ENCODE assay signal across 17 mouse cellular contexts in genomic region chr12:85447009-85447408, GRCm38 (mm10). TPM values are rescaled to one million over a fixed set of nuclear protein-coding genes. Genes with fewer than 3 reads are reported as not detected.
DNase-seq lines count a peak whose midpoint lies in the region; ATAC-seq lines count a peak whose summit lies in the region.
"Had no signal": no experiment of that assay in that cellular context is flagged by ENCODE, and none has a peak within 500 bp of the region (broad histone marks: within the 10 kb centered on the region; RNA-seq: fewer than 3 reads in every experiment).

No protein-coding gene starts in this region.

- no peak overlapping the region for H3K4me3 ChIP-seq in embryonic facial prominence, embryonic 14.5 days (ENCODE audit: low read depth, low read length)
- no peak overlapping the region for H3K4me3 ChIP-seq in embryonic facial prominence, embryonic 10.5 days
- H3K4me3 ChIP-seq: hindbrain, embryonic 10.5 days; layer of hippocampus, adult 2 months; liver, embryonic 12.5 days had no signal

- no peaks in the 10 kb centered on the region for H3K9me3 ChIP-seq in embryonic facial prominence, embryonic 14.5 days (ENCODE audit: control insufficient read depth, low read length)
- H3K9me3 ChIP-seq in embryonic facial prominence, embryonic 10.5 days, result no peaks in the 10 kb centered on the region
- H3K9me3 ChIP-seq: hindbrain, embryonic 10.5 days; liver, embryonic 12.5 days had no signal

- no peak for ATAC-seq in embryonic facial prominence, embryonic 14.5 days (ENCODE audit: low read depth)
- peak; percentile 38; the same call in 1 of the 2 replicates for ATAC-seq in neutrophil, adult 5-6 weeks (ENCODE audit: extremely low read depth, insufficient number of reproducible peaks, low FRiP score, poor library complexity, severe bottlenecking)
- ATAC-seq: forebrain, embryonic 16.5 days; liver, embryonic 12.5 days had no signal

- WGBS in embryonic facial prominence, embryonic 14.5 days, result 49% methylated on average over 6 of the region's 6 CpGs
- WGBS in embryonic facial prominence, embryonic 10.5 days, result 83% methylated on average over 6 of the region's 6 CpGs

- H3K36me3 ChIP-seq in embryonic facial prominence, embryonic 14.5 days (ENCODE audit: control insufficient read depth, insufficient read depth, low read length), result no peaks in the 10 kb centered on the region
- H3K36me3 ChIP-seq in embryonic facial prominence, embryonic 10.5 days (replicated peaks), result no peaks in the 10 kb centered on the region
- H3K36me3 ChIP-seq: hindbrain, embryonic 10.5 days; liver, embryonic 12.5 days had no signal

- H3K27ac ChIP-seq in embryonic facial prominence, embryonic 14.5 days (replicated peaks; ENCODE audit: low read depth, low read length), result no peak overlapping the region
- no peak overlapping the region for H3K27ac ChIP-seq in embryonic facial prominence, embryonic 10.5 days (replicated peaks)
- H3K27ac ChIP-seq: hindbrain, embryonic 10.5 days; layer of hippocampus, adult 2 months; liver, embryonic 12.5 days had no signal

- H3K4me2 ChIP-seq in embryonic facial prominence, embryonic 14.5 days (ENCODE audit: low read depth, low read length), result no peak overlapping the region
- H3K4me2 ChIP-seq: liver, embryonic 12.5 days; lung, embryonic 14.5 days had no signal

- H3K27me3 ChIP-seq in embryonic facial prominence, embryonic 14.5 days (replicated peaks; ENCODE audit: control insufficient read depth, insufficient read depth, low read length), result no peaks in the 10 kb centered on the region
- H3K27me3 ChIP-seq in embryonic facial prominence, embryonic 10.5 days (replicated peaks; ENCODE audit: low read depth, poor library complexity, severe bottlenecking), result no peaks in the 10 kb centered on the region

- DNase-seq in embryonic facial prominence, embryonic 14.5 days (ENCODE audit: low spot score), result peak; percentile 51
- DNase-seq in embryonic facial prominence, embryonic 10.5 days (ENCODE audit: low spot score), result no peak
- peak; percentile 50 for DNase-seq in thymus, postnatal 0 days (ENCODE audit: low spot score)
- no peak for DNase-seq in thymus, postnatal 4 days
- peak; percentile 93 for DNase-seq in induced T-regulatory cell, adult 2 months (ENCODE audit: low read depth)
- DNase-seq in layer of hippocampus, postnatal 10 days (ENCODE audit: low spot score in 2 of 2), result no peak
- no peak for DNase-seq in right cerebral cortex, postnatal 25 days
- DNase-seq: adrenal gland, adult 2 months; cerebellum, postnatal 25 days; heart, adult 18-20 months; kidney, adult 8-10 months; lung, embryonic 14.5 days had no signal

- H3K4me1 ChIP-seq in embryonic facial prominence, embryonic 14.5 days (ENCODE audit: control insufficient read depth, insufficient read depth, low read length), result peaks cover 15% of the 10 kb centered on the region
- H3K4me1 ChIP-seq in embryonic facial prominence, embryonic 10.5 days, result peaks cover 15% of the 10 kb centered on the region

- H3K9ac ChIP-seq in embryonic facial prominence, embryonic 14.5 days (ENCODE audit: low read depth, low read length), result no peak overlapping the region
- H3K9ac ChIP-seq: liver, embryonic 12.5 days; lung, embryonic 14.5 days had no signal

RNA-seq across cellular contexts. Expression of gene Fos, which starts 26.7 kb away (rescaled TPM):
- 11.2 and 12.6 TPM in 2 replicates for polyA plus RNA-seq in embryonic facial prominence, embryonic 14.5 days (2014; fragmentation: Nextera tagmentation; extraction: Ambion mirVana)
- 1.4 and 1.8 TPM in 2 replicates for polyA plus RNA-seq in embryonic facial prominence, embryonic 10.5 days (2016; fragmentation: Nextera tagmentation; extraction: Ambion mirVana)
- 3.9 and 4.9 TPM in 2 replicates for polyA plus RNA-seq in thymus, postnatal 0 days (2015; fragmentation: Nextera tagmentation; extraction: Ambion mirVana)
- total RNA-seq in neutrophil, adult 5-6 weeks (2017), result 1,256 and 1,280 TPM in 2 replicates
- total RNA-seq in layer of hippocampus, postnatal 10 days (2021), result 1 to 10 TPM; 8.2 to 9.3 TPM

Comparison
In these comparisons a context has a peak if more than half of its experiments do, and no peak if none do; other contexts are left out.
1. DNase-seq: peak in embryonic facial prominence, embryonic 14.5 days (single experiment), thymus, postnatal 0 days (single experiment) and induced T-regulatory cell, adult 2 months (single experiment); none in embryonic facial prominence, embryonic 10.5 days (single experiment), thymus, postnatal 4 days (single experiment), layer of hippocampus, postnatal 10 days (0 of 2) and right cerebral cortex, postnatal 25 days (single experiment).